Mouse (Mus musculus) ovary, postnatal 14 days (tissue): ENCODE data around the gene Psen1.

ENCODE experiments used
- DNase-seq: peaks from one replicate; pipeline ENCODE4 v3.0.0; 2022; ENCODE audit warnings: low spot score

Psen1 gene

GRCm38 (mm10) chr12:83780181-83780580 lies 92.2 kb downstream of the Psen1 start:
- no peak for DNase-seq

DNA sequence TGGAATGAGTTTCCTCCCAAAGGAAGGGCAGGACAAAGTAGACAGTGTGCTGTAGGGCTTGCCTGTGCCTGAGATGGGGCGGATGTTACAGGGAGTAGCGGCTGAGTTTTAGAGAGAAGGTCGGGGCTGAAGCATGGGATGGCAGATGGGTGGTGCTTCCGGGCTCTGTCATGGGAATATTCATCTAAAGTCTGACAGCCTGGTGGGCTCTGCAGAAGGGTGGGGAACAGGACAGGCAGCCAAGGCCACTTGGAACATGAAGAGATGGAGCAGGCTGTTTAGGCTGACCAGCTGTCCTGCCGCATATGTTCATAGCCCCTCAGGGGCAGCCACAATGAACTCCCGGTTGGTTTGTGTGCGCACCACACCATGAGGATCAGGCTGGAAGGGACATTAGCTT lies 93.3 kb downstream of the Psen1 start:
- no peak for DNase-seq

DNA sequence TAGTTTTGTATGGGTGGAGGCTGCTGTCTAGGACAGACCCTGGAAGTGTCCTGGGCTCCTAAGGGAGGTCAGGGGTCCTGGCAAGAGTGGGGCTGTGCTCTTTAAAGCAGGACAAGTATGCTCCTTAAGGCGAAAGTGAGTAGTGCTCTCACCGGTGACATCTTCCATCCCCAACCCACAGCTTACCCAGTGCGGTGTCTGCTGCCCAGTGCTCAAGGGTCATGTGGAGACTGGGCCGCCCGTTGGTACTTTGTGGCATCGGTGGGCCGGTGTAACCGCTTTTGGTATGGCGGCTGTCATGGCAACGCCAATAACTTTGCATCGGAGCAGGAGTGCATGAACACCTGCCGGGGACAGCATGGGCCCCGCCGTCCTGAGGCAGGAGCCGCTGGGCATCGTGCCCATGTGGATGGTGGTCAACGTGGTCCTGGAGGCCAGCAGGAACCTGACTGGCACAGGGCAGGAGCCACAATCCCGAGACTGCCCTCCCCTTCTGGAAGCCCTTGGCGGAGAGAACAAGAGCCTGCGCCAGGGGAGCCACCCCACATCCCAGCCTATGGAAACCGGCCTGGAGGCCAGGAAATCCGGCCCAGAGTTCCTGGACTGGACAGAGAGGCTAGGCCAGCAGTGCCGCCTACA lies 93.8 kb downstream of the Psen1 start:
- no peak for DNase-seq

GRCm38 (mm10) chr12:83782669-83783068 lies 94.7 kb downstream of the Psen1 start:
- DNase-seq = no peak
